In genomic region chr1:74915706-74916105, GRCm38 (mm10) we compare ENCODE assay signal across 11 mouse cellular contexts. TPM values are rescaled to one million over a fixed set of nuclear protein-coding genes. Genes with fewer than 3 reads are reported as not detected.
DNase-seq lines count a peak whose midpoint lies in the region; ATAC-seq and TF ChIP-seq lines count a peak whose summit lies in the region.
"Had no signal": no experiment of that assay in that cellular context is flagged by ENCODE, and none has a peak within 500 bp of the region (broad histone marks: within the 10 kb centered on the region; RNA-seq: fewer than 3 reads in every experiment).

No protein-coding gene starts in this region.

- H3K27ac ChIP-seq in intestine, embryonic 14.5 days (ENCODE audit: low read depth) = no peak overlapping the region
- H3K27ac ChIP-seq in intestine, embryonic 15.5 days = no peak overlapping the region
- H3K27ac ChIP-seq in ES-Bruce4 (ENCODE audit: insufficient read depth, low read length) = no peak overlapping the region
- no peak overlapping the region for H3K27ac ChIP-seq in embryonic facial prominence, embryonic 13.5 days

- ATAC-seq in intestine, embryonic 14.5 days (replicated peaks; ENCODE audit: low FRiP score, low TSS enrichment, low read depth) = no peak
- no peak for ATAC-seq in intestine, embryonic 15.5 days
- no peak for ATAC-seq in embryonic facial prominence, embryonic 13.5 days (ENCODE audit: insufficient number of reproducible peaks, insufficient read depth, low FRiP score, low TSS enrichment, low read depth)
- ATAC-seq in megakaryocyte, adult 5-6 weeks (ENCODE audit: poor library complexity, severe bottlenecking) = no peak
- ATAC-seq: Patski had no signal

- 27% methylated on average over 13 of the region's 13 CpGs for WGBS in intestine, embryonic 14.5 days
- WGBS in intestine, embryonic 15.5 days = 20% methylated on average over 13 of the region's 13 CpGs
- WGBS in embryonic facial prominence, embryonic 13.5 days = 26% methylated on average over 13 of the region's 13 CpGs

- no peak for TF ChIP-seq EP300 in ES-Bruce4 (IDR thresholded peaks at IDR 0.05; ENCODE audit: insufficient read depth, low read depth, low read length)

- no peaks in the 10 kb centered on the region for H3K27me3 ChIP-seq in intestine, embryonic 14.5 days (replicated peaks; ENCODE audit: control insufficient read depth, insufficient read depth, low read length)
- peaks cover 3% of the 10 kb centered on the region; the same call in 1 of the 2 replicates for H3K27me3 ChIP-seq in intestine, embryonic 15.5 days (replicated peaks)
- H3K27me3 ChIP-seq in ES-Bruce4 (ENCODE audit: control insufficient read depth, insufficient read depth, low read length, poor library complexity, severe bottlenecking) = no peaks in the 10 kb centered on the region
- peaks cover 35% of the 10 kb centered on the region for H3K27me3 ChIP-seq in embryonic facial prominence, embryonic 13.5 days

- no peak overlapping the region for H3K9ac ChIP-seq in intestine, embryonic 14.5 days (ENCODE audit: low read length)
- no peak overlapping the region for H3K9ac ChIP-seq in intestine, embryonic 15.5 days
- no peak overlapping the region for H3K9ac ChIP-seq in ES-Bruce4 (ENCODE audit: low read depth, poor library complexity, severe bottlenecking)
- no peak overlapping the region for H3K9ac ChIP-seq in embryonic facial prominence, embryonic 13.5 days

- H3K9me3 ChIP-seq in intestine, embryonic 14.5 days (ENCODE audit: control insufficient read depth, low read length) = no peaks in the 10 kb centered on the region
- H3K9me3 ChIP-seq in intestine, embryonic 15.5 days = no peaks in the 10 kb centered on the region
- 0 out of 2 replicates have a peak, but pooled peaks cover 3% of the 10 kb centered on the region for H3K9me3 ChIP-seq in ES-Bruce4 (replicated peaks; ENCODE audit: control insufficient read depth, insufficient read depth, low read length, poor library complexity, severe bottlenecking)
- peaks cover 2% of the 10 kb centered on the region; the same call in 1 of the 2 replicates for H3K9me3 ChIP-seq in embryonic facial prominence, embryonic 13.5 days

- H3K36me3 ChIP-seq in intestine, embryonic 14.5 days (ENCODE audit: control insufficient read depth, insufficient read depth, low read length) = no peaks in the 10 kb centered on the region
- H3K36me3 ChIP-seq in intestine, embryonic 15.5 days = no peaks in the 10 kb centered on the region
- H3K36me3 ChIP-seq in ES-Bruce4 (ENCODE audit: control insufficient read depth, insufficient read depth, low read length, poor library complexity, severe bottlenecking) = no peaks in the 10 kb centered on the region
- H3K36me3 ChIP-seq in embryonic facial prominence, embryonic 13.5 days = no peaks in the 10 kb centered on the region

- no peaks in the 10 kb centered on the region for H3K4me1 ChIP-seq in intestine, embryonic 14.5 days (replicated peaks; ENCODE audit: control insufficient read depth, insufficient read depth, low read length)
- H3K4me1 ChIP-seq in intestine, embryonic 15.5 days (replicated peaks) = no peaks in the 10 kb centered on the region
- no peaks in the 10 kb centered on the region for H3K4me1 ChIP-seq in ES-Bruce4 (ENCODE audit: control insufficient read depth, insufficient read depth, low read length)
- H3K4me1 ChIP-seq in embryonic facial prominence, embryonic 13.5 days = no peaks in the 10 kb centered on the region

- no peak for TF ChIP-seq POLR2A in ES-Bruce4 (IDR thresholded peaks at IDR 0.05; ENCODE audit: insufficient read depth, low read length)

- no peak overlapping the region for H3K4me2 ChIP-seq in intestine, embryonic 14.5 days (ENCODE audit: low read length)
- H3K4me2 ChIP-seq in intestine, embryonic 15.5 days (replicated peaks) = no peak overlapping the region
- 0 out of 2 replicates have a peak overlapping the region, but pooled peaks have one; percentile 2 for H3K4me2 ChIP-seq in embryonic facial prominence, embryonic 13.5 days

- peak; percentile 86 for TF ChIP-seq CTCF in ES-Bruce4 (IDR thresholded peaks at IDR 0.05; ENCODE audit: low read depth, low read length)

- peak; percentile 71 for DNase-seq in intestine, embryonic 14.5 days (ENCODE audit: low spot score)
- peak; percentile 14 for DNase-seq in lung, postnatal 10 days
- DNase-seq in thymus, postnatal 14 days = no peak
- no peak for DNase-seq in right cerebral cortex, adult 18-20 months
- DNase-seq: cerebellum, adult 11 months; gastrocnemius, postnatal 10 days had no signal

- no peak overlapping the region for H3K4me3 ChIP-seq in intestine, embryonic 14.5 days (ENCODE audit: low read depth, low read length)
- no peak overlapping the region for H3K4me3 ChIP-seq in intestine, embryonic 15.5 days (replicated peaks)
- H3K4me3 ChIP-seq in ES-Bruce4 (ENCODE audit: low read depth, low read length) = no peak overlapping the region
- H3K4me3 ChIP-seq in embryonic facial prominence, embryonic 13.5 days = no peak overlapping the region

RNA-seq across cellular contexts. Expression of gene Cfap65, which starts 19.7 kb away (rescaled TPM):
- polyA plus RNA-seq in intestine, embryonic 14.5 days (2014; fragmentation: Nextera tagmentation; extraction: Ambion mirVana) = 0.15 and 0.27 TPM in 2 replicates
- polyA plus RNA-seq in intestine, embryonic 15.5 days (2015; fragmentation: Nextera tagmentation; extraction: Ambion mirVana) = 0.08 and 0.19 TPM in 2 replicates
- 0.17 TPM in 1 of 2 replicates, not detected in the other for polyA plus RNA-seq in ES-Bruce4 (2011; ENCODE audit: insufficient read depth, insufficient read length, low read depth, missing spikeins)
- 0.07 TPM in 1 of 2 replicates, not detected in the other for polyA plus RNA-seq in embryonic facial prominence, embryonic 13.5 days (2015; fragmentation: Nextera tagmentation; extraction: Ambion mirVana)
- total RNA-seq in megakaryocyte, adult 5-6 weeks (2015) = not detected in 2 replicates
- not detected in 2 replicates for total RNA-seq in megakaryocyte, adult 5-6 weeks (2017)
- total RNA-seq: gastrocnemius, postnatal 10 days had no signal
- polyA plus RNA-seq: Patski had no signal

RNA-seq across cellular contexts. Expression of gene Cryba2, which starts 22.8 kb away (rescaled TPM):
- polyA plus RNA-seq in intestine, embryonic 14.5 days (2014; fragmentation: Nextera tagmentation; extraction: Ambion mirVana) = 2.5 TPM in 1 of 2 replicates, not detected in the other
- 1.7 and 3.0 TPM in 2 replicates for polyA plus RNA-seq in intestine, embryonic 15.5 days (2015; fragmentation: Nextera tagmentation; extraction: Ambion mirVana)
- polyA plus RNA-seq in ES-Bruce4 (2011; ENCODE audit: insufficient read depth, insufficient read length, low read depth, missing spikeins) = not detected in 2 replicates
- polyA plus RNA-seq in embryonic facial prominence, embryonic 13.5 days (2015; fragmentation: Nextera tagmentation; extraction: Ambion mirVana) = not detected in 2 replicates
- total RNA-seq in megakaryocyte, adult 5-6 weeks (2015) = not detected in 2 replicates
- total RNA-seq in megakaryocyte, adult 5-6 weeks (2017) = not detected in 2 replicates
- total RNA-seq: gastrocnemius, postnatal 10 days had no signal
- polyA plus RNA-seq: Patski had no signal

RNA-seq across cellular contexts. Expression of gene Fev, which starts 30.5 kb away (rescaled TPM):
- polyA plus RNA-seq in intestine, embryonic 14.5 days (2014; fragmentation: Nextera tagmentation; extraction: Ambion mirVana) = 0.55 and 1.4 TPM in 2 replicates
- 2.2 and 2.9 TPM in 2 replicates for polyA plus RNA-seq in intestine, embryonic 15.5 days (2015; fragmentation: Nextera tagmentation; extraction: Ambion mirVana)
- polyA plus RNA-seq in ES-Bruce4 (2011; ENCODE audit: insufficient read depth, insufficient read length, low read depth, missing spikeins) = not detected in 2 replicates
- polyA plus RNA-seq in embryonic facial prominence, embryonic 13.5 days (2015; fragmentation: Nextera tagmentation; extraction: Ambion mirVana) = not detected in 2 replicates
- not detected in 2 replicates for total RNA-seq in megakaryocyte, adult 5-6 weeks (2015)
- not detected in 2 replicates for total RNA-seq in megakaryocyte, adult 5-6 weeks (2017)
- total RNA-seq: gastrocnemius, postnatal 10 days had no signal
- polyA plus RNA-seq: Patski had no signal

RNA-seq across cellular contexts. Expression of gene Ihh, which starts 35.8 kb away (rescaled TPM):
- polyA plus RNA-seq in intestine, embryonic 14.5 days (2014; fragmentation: Nextera tagmentation; extraction: Ambion mirVana) = 28.8 and 33.7 TPM in 2 replicates
- 29.1 and 30.9 TPM in 2 replicates for polyA plus RNA-seq in intestine, embryonic 15.5 days (2015; fragmentation: Nextera tagmentation; extraction: Ambion mirVana)
- polyA plus RNA-seq in ES-Bruce4 (2011; ENCODE audit: insufficient read depth, insufficient read length, low read depth, missing spikeins) = 0.24 TPM in 1 of 2 replicates, not detected in the other
- 0.83 and 0.89 TPM in 2 replicates for polyA plus RNA-seq in embryonic facial prominence, embryonic 13.5 days (2015; fragmentation: Nextera tagmentation; extraction: Ambion mirVana)
- total RNA-seq in megakaryocyte, adult 5-6 weeks (2015) = 0.11 TPM in 1 of 2 replicates, not detected in the other
- not detected in 2 replicates for total RNA-seq in megakaryocyte, adult 5-6 weeks (2017)

Comparison
In these comparisons a context has a peak if more than half of its experiments do, and no peak if none do; other contexts are left out.
1. DNase-seq: peak in intestine, embryonic 14.5 days (single experiment) and lung, postnatal 10 days (single experiment); none in thymus, postnatal 14 days (single experiment) and right cerebral cortex, adult 18-20 months (single experiment).